Mouse (Mus musculus): ENCODE measurements around the gene Olfml1. TPM values are rescaled to one million over a fixed set of nuclear protein-coding genes. Genes with fewer than 3 reads are reported as not detected.

The Olfml1 gene
- polyA plus RNA-seq, 1 experiment: 10.8 TPM

Other genes starting within 250 kb of the Olfml1 start
- 10.3 and 14.6 TPM in 2 replicates for gene Syt9, start 196.7 kb upstream of the Olfml1 start, polyA plus RNA-seq (2012; rRNA removed)
- 6.7 and 8.0 TPM in 2 replicates for gene Ppfibp2, start 27.8 kb downstream of the Olfml1 start, polyA plus RNA-seq (2012; rRNA removed)
- gene 5330417H12Rik, start 57.7 kb downstream of the Olfml1 start, polyA plus RNA-seq (2012; rRNA removed): not detected in 2 replicates
- 0.10 and 0.17 TPM in 2 replicates for gene Cyb5r2, start 190.6 kb downstream of the Olfml1 start, polyA plus RNA-seq (2012; rRNA removed)
- not detected in 2 replicates for gene Ovch2, start 233.8 kb downstream of the Olfml1 start, polyA plus RNA-seq (2012; rRNA removed)
- not detected in 2 replicates for gene Olfr467, start 244.8 kb downstream of the Olfml1 start, polyA plus RNA-seq (2012; rRNA removed)

Data from frontal cortex, adult 2 months (tissue).